Mouse (Mus musculus): ENCODE results near the gene Ptprf. TPM values are rescaled to one million over a fixed set of nuclear protein-coding genes. Genes with fewer than 3 reads are reported as not detected.

The Ptprf gene
- total RNA-seq (2021) = 10 to 100 TPM; 13.0 to 16.4 TPM
- long read RNA-seq, experiment 1, partial matches to known transcripts = 0 of 4 reads
- long read RNA-seq, experiment 1, other reads (novel, unspliced or antisense) = 4 of 4 reads
- long read RNA-seq, experiment 2, partial matches to known transcripts = 2 of 2 reads
- long read RNA-seq, experiment 2, other reads (novel, unspliced or antisense) = 0 of 2 reads

DNA sequence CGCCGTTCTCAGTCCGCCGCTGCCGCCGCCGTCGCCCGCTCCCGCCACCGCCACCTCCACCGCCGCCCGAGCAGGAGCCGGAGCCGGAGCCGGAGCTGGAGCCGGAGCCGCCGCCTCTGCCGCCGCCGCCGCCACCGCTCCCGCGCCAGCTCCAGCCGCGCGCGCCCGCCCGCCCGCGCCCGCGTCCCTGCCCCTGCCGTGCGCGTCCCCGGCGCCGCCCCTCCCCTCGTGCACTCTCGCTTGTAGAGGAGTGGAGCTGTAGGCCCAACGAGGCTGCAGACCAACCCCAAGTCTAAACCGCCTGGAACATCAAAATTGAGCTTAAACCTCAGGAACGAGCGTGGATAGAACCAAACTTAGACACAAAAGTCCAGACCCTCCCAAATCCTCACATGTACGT, at the start of gene Ptprf:
Gene Ptprf (minus strand): TSS at position 175 of the 400 bp plus-strand sequence.
- intact Hi-C loops (cut with DNase I) = no loop called here
- peak; percentile 79 to 82 for DNase-seq

DNA sequence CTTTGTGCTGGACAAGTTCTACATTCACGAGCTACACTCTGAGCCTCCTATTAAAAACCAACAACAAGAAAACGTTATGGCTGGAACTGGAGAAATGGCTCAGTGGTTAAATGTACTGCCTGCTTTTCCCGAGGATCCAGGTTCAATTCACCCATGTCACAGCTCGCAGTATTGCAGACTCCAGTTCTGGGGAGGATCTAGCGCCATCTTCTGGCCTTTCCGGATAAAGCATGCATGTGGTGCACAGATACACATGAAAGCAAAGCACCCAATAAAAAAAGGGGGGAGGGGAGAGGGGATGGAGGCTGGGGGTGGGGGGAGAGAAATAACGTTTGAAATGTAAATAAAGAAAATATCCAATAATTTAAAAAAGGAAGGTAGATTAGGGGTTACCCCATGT, 45.5 kb upstream of the Ptprf start:
- intact Hi-C loops (cut with DNase I) = no loop called here
- peak; percentile 29 to 60 for DNase-seq

DNA sequence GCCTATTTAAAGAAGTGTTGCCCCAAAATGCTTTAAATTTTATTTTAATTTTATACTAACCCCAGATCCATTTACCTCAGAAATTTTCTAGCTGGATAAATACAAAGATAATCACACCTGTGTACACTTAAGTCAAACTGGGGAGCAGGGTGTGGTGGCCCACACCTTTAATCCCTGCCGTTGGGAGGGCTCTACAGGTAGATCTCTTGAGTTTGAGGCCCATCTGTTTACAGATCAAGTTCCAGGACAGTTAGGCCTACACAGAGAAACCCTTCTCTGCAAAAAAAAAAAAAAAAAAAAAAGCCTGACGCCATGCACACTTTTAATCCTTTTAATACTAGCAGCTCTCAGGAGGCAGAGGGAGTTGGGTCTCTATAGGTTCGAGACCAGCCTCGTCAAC, 44.8 kb upstream of the Ptprf start:
- intact Hi-C loops (cut with DNase I) = no loop called here
- no peak for DNase-seq

DNA sequence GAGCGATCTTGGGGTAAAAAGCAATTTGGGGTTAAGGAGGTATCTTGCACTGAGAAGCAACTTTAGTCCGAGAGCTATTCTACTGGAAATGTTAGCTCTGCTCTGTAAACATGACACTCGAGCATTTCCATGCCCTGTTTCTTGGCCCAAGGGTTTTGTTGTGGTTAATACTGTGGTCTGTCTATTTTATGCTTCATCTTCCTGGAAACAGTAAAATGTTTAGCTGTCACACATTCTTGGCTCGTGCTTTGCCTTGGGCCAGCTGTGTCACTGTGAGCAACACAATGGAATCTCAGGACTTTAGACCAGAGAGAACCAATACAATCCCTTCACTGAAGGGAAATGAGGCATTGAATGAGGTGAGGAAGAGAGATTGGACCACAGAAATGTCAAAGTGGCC, 40.6 kb upstream of the Ptprf start:
- intact Hi-C loops (cut with DNase I) = no loop called here
- DNase-seq = peak in 1 of 2 experiments; percentile 15

DNA sequence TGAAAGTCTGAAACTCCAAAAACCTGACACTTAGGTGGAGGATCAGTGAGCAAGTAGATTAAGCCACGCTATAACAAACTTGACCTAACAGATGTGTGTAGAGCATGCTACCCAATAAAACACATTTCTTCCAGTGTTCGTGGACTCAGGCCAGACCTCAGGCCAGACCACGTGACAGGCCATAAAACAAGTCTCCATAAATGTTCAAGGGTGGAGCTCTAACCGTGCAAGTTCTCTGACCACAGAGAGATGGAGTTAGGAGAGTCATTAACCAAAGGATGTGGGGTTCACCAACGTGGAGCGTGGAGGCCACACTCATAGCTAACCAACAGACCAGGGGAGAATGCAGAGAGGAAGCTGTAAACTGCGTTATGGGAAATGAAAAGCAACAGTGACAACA, 35.3 kb upstream of the Ptprf start:
- no peak for DNase-seq
- intact Hi-C loops (cut with DNase I) = no loop called here

DNA sequence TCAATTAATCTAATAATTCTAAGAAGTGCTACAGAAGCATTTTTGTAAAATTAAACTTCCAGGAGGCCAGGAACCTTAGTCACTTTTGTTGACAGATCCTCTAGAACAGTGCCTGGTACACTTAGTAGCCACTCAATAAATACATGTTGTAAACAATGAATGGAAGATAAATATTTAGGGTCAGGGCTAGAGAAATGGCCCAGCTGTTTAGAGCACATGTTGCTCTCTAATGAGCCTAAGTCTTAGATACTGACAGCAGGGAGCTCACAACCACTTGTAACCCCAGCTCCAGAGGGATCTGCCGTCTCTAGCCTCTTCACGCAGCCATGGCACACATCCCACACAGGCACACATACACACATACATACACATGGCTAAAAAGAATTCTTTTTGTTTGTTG, 29.4 kb upstream of the Ptprf start:
- no peak for DNase-seq
- intact Hi-C loops (cut with DNase I) = no loop called here

DNA sequence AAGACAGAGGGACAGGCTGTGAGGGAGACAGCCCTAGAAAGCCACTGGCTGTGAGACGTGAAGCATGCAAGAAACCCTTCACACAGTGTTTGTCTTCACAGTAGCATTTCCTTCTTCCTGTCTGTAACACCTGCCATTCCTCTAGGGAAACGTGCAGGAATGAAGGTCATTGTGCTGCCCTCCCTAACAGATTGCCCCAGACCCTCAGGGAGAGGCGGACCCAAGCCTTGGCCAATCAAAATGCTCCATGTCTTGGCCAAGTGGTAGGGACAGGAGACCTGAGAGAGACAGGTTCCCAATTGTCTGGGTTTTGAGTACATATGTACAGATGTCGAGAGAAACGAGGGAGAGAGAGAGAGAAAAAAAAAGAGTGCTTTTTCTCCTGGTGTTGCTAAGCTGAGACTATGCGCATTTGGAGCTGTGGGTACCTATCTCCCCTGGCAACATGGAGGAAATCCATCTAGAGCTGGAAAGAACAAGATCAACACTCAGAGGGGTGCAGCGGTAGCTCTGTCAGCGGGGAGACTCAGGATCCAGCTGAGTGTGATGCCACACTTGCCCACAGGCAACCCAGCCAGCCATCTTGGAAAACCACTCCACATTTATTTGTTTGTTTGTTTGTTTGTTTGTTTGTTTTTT, 28.6 kb upstream of the Ptprf start:
- intact Hi-C loops (cut with DNase I) = no loop called here
- DNase-seq = no peak

DNA sequence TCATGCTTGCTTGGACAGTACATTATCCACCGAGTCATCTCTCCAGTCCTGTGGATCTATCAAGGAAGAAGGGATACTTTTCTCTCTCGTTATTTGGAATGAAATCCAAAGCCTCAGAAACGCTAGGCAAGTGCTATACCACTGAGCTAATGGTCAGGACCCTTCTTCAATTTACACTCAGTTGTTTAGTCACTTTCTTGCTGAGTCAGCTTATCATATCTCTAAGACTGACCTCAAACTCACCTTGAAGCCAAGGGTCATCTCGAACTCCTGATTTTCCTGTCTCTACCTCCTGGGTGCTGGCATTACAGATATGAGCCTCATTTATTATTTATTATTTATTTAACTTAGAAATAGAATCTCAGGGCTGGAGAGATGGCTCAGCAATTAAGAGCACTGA, 25.5 kb upstream of the Ptprf start:
- intact Hi-C loops (cut with DNase I) = no loop called here

DNA sequence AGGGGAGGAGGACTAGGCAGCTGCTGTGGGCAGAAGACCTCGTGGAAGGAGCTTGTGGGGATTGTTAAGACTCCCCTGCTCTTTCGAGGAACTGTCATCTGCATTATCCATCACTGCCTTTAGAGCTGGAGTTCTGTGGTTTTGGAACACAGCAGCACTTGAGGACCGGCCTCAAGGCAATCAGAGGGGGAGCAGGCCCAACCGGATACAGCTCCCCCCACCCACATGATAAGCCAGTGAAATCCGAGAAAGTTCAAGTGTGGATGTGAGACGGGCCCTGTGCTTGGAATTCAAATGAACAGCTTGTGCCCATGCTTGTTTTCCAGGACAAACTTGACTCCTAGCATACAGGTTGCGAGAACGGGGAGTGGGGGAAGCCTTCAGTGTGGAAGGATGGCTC, 24.1 kb upstream of the Ptprf start:
- no peak for DNase-seq
- intact Hi-C loops (cut with DNase I) = no loop called here

More for the DNA sequence above, 25.5 kb upstream of the Ptprf start:
- DNase-seq = no peak

DNA sequence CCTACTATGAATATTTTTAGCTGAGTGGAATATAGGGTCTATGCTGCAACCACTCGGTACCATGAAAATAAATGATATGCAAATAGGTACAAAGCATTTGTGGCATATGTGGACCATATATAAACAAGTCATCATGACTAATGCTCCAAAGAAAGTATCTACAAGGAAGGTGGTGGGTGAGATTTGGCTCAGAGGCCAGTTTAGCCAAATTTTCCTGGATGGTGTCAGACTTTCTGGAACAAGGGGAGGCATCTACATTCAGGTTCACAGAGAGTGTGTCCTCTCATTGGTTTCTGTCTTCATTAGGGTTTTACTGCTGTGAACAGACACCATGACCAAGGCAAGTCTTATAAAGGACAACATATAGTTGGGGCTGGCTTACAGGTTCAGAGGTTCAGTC, 19.3 kb upstream of the Ptprf start:
- intact Hi-C loops (cut with DNase I) = no loop called here
- DNase-seq = no peak

DNA sequence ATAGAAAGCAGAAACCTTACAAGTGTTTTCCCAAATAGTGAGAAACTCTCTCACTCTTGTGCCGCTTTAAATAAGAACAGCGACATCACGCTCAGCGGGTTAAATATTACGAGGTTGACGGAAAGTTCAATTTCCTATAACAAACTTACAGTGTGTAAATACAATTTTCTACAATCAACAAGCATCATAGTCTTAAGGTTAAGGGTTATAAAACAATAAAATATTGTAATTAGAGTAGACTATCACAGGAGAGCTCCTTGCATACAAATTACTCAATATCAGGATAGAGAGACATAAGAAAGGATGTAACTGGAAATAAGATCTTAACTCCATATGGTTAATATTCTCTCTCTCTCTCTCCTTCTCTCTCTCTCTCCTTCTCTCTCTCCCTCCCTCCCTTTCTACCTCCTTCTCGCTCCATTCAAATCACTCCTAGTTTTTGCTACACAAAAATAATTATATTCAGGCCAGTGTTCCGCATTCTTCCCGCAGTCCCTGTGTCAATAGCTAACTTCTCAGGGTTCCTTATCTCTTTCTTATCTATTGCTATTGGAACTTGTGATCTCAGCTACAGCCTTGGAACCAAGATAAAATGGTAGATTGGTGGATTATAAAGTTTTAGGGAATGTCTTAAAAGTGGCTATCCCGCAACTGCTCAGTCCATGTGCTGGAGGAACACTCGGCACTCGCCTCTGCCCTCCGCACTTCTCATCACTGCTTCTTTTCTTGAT, 16.5 kb upstream of the Ptprf start:
- DNase-seq = no peak
- intact Hi-C loops (cut with DNase I) = no loop called here

DNA sequence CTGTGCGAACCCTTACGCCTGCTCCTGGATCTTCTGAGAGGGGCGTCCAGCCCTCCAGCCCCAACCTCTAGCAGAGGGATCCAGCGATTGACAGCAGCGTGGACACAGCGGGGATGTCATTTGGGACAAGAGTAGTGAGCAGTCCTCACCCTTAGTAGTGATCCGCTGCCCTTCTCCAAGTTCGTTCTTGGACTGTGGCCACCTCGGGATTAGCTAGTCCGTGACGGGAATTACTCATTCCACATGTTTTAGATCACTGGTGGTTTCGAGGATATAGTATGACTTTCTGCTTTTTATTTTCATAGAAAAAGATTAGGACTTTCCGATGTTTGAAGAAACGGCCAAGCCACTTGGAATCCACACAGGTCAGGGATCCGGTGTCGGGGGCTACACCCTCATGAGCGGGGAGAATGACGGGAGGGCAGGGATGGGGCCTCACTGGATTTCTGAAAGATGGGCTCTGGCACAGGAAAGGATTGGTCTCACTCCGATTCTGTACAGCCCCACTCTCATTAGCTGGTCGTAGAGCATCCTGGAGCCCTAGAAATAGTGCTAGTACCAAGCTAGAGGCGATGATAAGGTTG, 15.0 kb upstream of the Ptprf start:
- no peak for DNase-seq

DNA sequence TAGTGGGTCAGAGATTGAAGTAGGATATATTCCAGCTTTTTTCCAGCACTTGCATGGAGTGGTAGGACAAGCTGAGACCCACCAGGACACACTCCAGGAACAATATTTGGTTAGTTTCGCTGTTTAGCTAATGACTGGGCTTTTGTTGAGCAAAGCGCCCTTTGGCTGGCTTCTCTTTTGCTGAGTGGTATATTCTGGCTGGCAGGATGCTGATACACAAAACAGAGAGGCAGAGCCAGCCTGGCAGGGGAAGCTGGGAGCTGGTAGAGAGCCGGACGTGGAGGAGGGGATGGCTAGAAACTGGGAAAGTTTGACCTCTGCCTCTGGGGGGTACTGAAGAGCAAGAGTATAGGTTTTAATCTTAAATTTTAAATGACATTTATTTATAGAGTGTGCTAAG, 13.8 kb upstream of the Ptprf start:
- intact Hi-C loops (cut with DNase I) = no loop called here
- no peak for DNase-seq

More for the DNA sequence above, 15.0 kb upstream of the Ptprf start:
- intact Hi-C loops (cut with DNase I) = no loop called here

DNA sequence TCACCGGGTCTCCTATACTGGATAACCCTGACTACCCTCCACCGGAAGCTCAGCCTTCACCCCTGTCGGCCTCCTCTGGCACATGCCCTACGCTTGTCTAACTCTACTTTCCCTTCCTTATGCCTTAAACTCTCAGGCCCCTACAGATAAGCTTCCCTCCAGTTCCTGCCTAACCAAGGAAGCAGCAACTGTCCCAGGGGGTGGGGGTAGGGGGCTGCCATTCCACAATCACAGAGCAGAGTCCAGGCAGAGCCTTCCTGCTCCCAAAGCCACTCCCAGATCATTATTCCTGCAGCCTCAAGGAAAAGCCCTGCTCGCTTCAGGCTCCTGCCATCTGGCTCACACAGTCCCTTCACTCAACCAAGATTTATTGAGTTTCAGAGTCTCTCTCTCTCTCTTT, 6.6 kb upstream of the Ptprf start:
- no peak for DNase-seq
- intact Hi-C loops (cut with DNase I) = no loop called here

DNA sequence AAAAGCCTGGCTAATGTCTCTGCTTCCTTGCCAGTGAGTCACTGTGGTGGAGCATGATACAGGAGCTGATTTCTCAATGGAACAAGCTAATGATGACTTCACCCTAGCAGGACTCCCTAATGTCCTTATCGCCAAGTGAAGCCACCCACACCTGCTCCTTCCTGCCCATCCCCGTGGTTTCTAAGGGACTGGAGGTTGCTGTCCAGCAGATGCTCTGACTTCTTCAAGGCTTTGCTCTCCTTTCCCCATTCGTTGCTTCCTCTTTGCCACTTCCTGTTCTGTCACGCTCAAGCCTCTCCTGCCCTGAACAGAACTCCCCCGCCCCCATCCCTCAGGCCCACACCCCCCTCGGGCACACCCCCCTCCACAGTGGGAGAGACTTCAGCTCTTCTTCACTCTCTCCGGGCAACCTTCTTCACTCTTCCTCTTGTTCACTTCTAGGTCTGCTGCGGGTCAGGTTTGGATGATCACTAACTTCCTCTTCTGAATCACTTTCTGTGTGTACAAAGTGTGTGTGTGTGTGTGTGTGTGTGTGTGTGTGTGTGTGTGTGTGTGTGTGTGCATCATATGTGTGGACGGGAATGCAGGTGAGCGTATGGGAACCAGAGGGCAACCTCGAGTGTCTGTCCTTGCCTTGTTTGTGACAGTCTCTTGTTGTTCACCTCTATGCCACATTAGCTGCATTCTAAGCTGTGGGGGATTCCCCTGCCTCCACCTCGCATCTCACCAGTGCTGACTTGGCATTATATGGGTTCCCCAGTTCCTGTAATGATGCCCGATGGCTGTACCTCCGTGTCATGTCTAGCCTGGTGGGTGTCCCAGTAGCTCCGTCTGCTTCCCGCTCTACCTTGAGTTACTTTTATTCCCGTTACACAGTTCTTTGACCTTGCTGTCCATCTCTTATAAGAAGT, 4.7 kb upstream of the Ptprf start:
- intact Hi-C loops (cut with DNase I) = no loop called here

DNA sequence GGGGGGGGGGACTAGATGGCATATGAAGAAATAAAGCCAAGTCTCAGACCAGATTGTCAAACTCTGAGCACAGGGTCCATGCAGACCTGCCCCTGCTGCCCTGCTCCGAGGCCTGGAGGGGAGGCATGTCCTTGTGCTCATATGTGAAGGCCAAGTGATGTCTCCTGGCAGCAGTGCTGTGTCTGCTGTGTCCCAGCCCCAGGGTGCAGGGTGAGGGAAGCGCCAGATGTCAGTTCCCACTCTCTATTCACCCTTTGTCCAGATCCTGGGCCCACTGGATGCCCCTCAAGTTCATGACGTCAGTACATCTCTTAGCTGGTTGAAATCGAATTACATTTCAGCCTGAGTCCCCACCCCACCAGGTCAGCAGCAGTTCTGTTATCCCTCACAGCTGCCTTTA, 3.6 kb upstream of the Ptprf start:
- intact Hi-C loops (cut with DNase I) = no loop called here
- DNase-seq = no peak

More for the DNA sequence above, 4.7 kb upstream of the Ptprf start:
- DNase-seq = no peak

DNA sequence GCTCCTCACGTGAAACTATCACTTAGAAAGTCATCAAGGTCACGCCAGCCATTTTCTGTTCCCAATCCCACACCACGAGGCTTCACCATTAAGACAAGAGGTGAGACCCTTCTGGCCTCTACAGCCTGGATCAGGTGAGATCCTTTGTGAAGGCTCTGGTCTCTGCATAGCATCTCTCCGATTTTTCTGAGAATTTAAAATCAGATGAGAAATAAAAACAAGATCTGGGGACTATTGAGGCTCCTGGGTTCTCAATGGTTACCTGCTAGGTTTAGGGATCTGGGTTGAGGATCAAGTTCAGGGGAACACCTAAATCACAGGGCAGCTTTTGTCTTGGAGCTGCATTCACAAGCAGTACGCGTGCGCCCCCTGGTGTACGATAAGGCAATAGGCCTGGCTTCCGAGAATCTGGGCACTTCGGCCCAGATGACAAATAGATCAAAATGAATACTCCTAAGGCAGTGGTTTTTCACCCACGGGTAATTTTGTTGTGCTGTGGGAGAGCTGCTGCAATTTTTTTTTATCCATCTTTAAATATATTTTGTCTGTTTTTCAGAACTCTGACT, 1.6 kb upstream of the Ptprf start:
- DNase-seq = peak; percentile 84 to 88
- intact Hi-C loops (cut with DNase I) = loop anchor here (1.0 to 2.0 kb wide), 2 partner anchors 77 to 202 kb away; no protein-coding TSS in a partner anchor

DNA sequence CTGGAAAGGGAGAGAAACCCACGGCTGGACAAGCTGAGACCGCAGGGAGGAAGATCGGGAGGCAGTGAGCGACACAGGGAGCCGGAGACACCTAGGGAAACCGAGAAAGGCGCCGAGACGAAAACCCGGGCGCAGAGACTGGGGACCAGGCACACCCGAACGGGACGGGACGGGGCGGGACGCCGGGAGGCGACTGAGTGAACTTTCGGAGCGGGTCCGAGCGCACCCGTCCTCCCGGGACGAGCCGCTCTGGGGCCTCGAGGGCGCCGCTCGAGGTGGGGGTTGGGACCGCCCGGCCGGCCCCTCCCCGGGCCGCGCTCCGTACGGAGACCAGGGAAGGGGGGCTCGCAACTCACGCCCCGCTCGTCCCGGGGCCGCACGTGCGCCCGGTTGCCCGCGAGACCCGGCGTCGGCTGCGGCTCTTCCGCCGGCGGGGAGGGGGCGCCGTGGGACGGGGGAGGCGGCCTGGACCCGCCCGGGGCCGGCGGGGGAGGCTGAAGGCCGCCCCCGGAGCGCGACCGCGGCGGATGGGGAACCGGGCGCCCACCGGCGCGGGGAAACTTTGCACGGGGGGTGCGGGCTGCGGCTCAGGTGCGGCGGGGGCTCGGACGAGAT, 682 bp downstream of the Ptprf start:
- intact Hi-C loops (cut with DNase I) = no loop called here
- peak; percentile 44 to 51 for DNase-seq

DNA sequence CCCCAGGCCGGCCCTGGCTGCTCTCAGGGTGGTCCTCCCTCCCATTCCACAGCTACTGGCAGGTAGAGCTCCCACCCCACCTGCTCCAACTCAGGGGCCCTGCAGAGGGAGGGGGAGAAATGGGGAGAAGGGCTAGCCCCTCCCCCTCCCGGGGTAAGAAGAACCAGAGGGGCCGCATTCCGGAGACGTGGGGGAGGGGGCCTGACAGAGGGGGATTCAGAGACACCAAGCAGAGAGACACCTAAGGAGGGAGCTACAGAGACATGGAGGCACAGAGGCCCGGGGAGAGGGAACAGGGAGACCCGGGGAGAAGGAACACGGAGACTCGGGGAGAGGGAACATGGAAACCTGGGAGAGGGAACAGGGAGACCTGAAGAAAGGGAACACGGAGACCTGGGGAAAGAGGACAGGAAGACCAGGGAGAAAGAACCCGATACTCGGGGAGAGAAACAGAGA, 1.2 kb downstream of the Ptprf start:
- no peak for DNase-seq
- intact Hi-C loops (cut with DNase I) = no loop called here

DNA sequence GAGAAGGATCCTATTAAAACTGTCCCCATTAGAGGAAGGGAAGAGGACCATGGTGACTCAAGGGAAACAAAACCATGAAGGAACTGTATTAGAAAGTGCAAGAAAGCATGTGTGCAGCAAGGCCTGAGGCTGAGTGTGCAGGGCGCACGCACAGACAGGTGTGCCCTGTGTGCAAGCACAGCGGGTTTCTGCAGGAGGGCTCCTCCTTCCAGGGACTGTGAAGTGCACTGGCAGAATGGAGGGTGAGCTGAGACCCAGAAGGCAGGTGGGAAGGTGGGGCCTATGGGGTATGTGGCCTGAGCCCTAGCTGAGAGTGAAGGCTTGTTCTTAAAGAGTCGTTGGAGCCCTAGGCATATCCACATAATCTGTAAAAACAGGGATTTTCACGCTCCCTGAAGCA, 1.9 kb downstream of the Ptprf start:
- DNase-seq = no peak
- intact Hi-C loops (cut with DNase I) = no loop called here

Measured in heart, postnatal 14 days (tissue).